16 mouse cellular contexts compared by ENCODE assay signal in the genomic region with DNA sequence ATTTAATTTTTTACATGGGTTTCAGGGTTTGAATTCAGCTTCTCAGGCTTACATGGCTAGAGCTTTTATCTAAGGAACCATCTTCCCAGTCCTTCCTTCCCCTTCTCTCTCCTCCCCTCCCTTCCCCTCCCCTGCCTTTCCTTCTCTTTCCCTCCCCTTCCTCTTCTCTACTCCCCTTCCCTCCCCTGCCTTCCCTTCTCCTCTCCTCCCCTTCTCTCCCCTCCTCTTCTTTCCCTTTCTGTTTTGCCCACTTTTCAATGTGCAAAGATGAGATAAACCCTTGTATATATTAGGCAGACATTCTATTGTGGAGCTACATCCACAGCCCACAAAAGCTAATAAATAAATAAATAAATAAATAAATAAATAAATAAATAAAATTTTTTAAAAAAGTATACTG.
"Had no signal": no experiment of that assay in that cellular context is flagged by ENCODE, and none has a peak within 500 bp of the region (broad histone marks: within the 10 kb centered on the region; RNA-seq: fewer than 3 reads in every experiment).

No protein-coding gene starts in this region.

- H3K36me3 ChIP-seq: liver, embryonic 15.5 days; lung, embryonic 15.5 days; midbrain, embryonic 12.5 days; neural tube, embryonic 12.5 days; stomach, embryonic 15.5 days had no signal

- DNase-seq: liver, postnatal 0 days; lung, adult 2 months; lung, postnatal 14 days; lung, postnatal 36 days; midbrain, embryonic 14.5 days; right cerebral cortex, postnatal 14 days; thymus, adult 2 months; thymus, postnatal 25 days had no signal

- H3K9me3 ChIP-seq: liver, embryonic 15.5 days; lung, embryonic 15.5 days; megakaryocyte, embryonic 14.5 days; midbrain, embryonic 12.5 days; neural tube, embryonic 12.5 days; stomach, embryonic 15.5 days had no signal

- H3K4me2 ChIP-seq: liver, embryonic 15.5 days; lung, embryonic 15.5 days; midbrain, embryonic 12.5 days; neural tube, embryonic 12.5 days; stomach, embryonic 15.5 days had no signal

- ATAC-seq: liver, postnatal 0 days; lung, postnatal 0 days had no signal

- H3K9ac ChIP-seq: liver, embryonic 15.5 days; liver, postnatal 0 days; lung, embryonic 15.5 days; midbrain, embryonic 12.5 days; neural tube, embryonic 12.5 days; stomach, embryonic 15.5 days had no signal

- H3K4me3 ChIP-seq: liver, embryonic 15.5 days; lung, embryonic 15.5 days; megakaryocyte, embryonic 14.5 days; midbrain, embryonic 12.5 days; neural tube, embryonic 12.5 days; stomach, embryonic 15.5 days had no signal

- H3K27me3 ChIP-seq: liver, embryonic 15.5 days; lung, embryonic 15.5 days; megakaryocyte, embryonic 14.5 days; midbrain, embryonic 12.5 days; neural tube, embryonic 12.5 days; stomach, embryonic 15.5 days had no signal

- H3K27ac ChIP-seq: liver, embryonic 15.5 days; lung, embryonic 15.5 days; midbrain, embryonic 12.5 days; neural tube, embryonic 12.5 days; stomach, embryonic 15.5 days; stomach, postnatal 0 days had no signal

- H3K4me1 ChIP-seq: lung, embryonic 15.5 days; midbrain, embryonic 12.5 days; neural tube, embryonic 12.5 days; stomach, embryonic 15.5 days had no signal
